Mouse (Mus musculus): Measurements from ENCODE around the gene Apobec1. TPM values are rescaled to one million over a fixed set of nuclear protein-coding genes. Genes with fewer than 3 reads are reported as not detected.

Apobec1 gene
- polyA plus RNA-seq (2012; rRNA removed): 2.5 and 2.6 TPM in 2 replicates

DNA sequence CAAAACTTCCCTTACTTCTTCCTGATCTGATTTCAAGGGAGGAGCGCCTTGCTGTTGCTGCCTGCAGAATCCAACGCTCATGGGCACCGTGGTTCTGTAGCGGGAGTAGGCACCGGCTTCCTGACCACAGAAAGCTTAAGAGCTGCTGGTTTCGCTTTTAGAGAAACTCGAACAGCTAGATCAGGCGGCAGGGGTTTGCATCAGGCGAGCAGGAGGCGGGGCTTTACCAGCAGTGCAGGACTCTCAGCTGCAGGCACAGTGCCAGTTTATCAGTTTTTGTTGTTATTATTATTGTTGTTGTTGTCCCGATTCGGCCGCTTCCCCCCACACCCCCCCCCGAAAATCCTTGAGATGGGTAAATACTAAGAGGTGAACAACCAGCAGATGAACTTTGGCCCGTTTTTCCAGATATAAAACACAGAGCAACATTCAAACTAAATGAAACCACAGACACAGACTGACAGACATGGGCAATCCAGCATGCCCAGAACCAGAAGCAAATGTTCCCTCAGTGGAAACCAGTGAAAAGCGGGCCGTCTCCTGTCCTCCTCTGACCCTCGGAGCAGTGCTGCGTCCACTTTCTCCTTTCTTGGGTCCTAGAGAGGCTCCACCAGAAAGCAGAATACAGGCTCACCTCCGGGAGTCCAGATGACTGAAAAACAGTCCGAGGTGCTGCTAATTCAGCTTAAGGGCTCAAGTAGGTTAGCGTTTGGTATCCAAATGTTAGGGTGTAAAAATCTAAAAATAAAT, at the start of gene Apobec1:
TSS of gene Apobec1 (minus strand) at position 203 of the 750 bp plus-strand sequence.

DNA sequence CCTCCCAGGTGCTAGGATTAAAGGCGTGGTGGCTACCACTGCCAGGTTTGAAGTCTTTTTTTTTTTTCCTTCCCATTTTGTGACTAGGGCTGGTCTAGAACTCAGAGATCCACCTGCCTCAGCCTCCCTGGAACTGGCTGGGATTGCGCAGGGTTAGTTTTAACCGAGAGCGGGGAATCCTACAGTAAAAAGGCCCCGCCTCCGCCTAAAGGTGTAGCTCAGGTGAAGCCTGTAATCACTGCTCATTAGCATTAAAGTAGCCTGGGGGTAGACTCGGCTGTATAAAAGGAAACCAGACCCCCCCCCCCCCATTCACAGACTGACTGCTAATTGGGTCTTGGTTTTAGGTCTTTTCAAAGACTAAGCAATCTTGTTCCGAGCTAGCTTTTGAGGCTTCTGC, 23.9 kb upstream of the Apobec1 start, which contains the start of gene Dppa3:
TSS of gene Dppa3 (plus strand) at position 301 of the 400 bp plus-strand sequence.

DNA sequence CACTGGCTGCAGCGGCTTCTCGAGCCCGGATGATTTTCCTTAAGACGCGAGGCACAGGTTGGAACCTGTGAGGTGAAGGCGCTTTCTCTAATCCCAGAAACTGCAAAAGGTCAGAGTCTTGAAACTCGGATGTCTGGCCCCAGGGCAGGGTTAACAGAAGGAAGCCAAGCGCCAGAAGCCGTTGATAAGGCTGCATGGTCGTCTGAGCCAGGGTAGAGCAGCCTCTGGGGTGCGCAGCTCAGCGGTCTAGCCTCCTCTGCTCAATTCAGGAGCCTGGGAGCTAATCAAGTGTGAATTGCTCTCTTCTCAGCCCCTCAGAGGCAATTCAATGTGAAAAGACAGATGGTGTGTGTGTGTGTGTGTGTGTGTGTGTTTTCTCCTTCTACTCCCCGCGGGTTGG, 7.5 kb upstream of the Apobec1 start, which contains the start of gene Gdf3:
TSS of gene Gdf3 (minus strand) at position 317 of the 400 bp plus-strand sequence.

DNA sequence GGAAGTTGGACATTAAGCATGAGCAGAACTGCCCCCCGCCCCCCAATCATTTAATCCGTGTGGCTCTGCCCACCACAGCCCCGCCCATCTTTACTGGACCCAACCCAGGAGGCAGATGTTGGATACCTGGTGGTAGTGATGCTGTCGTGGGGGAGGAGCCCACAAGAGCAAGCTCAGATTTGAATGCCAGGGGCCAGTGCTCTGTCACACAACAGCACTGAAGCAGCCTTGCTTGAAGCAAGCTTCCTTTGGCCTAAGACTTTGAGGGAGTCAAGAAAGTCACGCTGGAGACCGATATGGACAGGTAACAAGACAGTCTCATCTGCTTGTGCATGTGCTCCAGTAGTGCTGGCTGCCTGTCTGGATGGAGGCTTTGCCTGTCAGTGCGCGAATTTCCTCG, 48.6 kb downstream of the Apobec1 start, which contains the start of gene Aicda:
TSS of gene Aicda (plus strand) at position 196 of the 400 bp plus-strand sequence.

Other genes with a start within 250 kb of the Apobec1 start
- gene Rimklb, start 103.7 kb downstream of the Apobec1 start, polyA plus RNA-seq (2012; rRNA removed): 173 and 174 TPM in 2 replicates
- 3.1 and 4.7 TPM in 2 replicates for gene Mfap5, start 96.6 kb downstream of the Apobec1 start, polyA plus RNA-seq (2012; rRNA removed)
- 0.21 and 0.27 TPM in 2 replicates for gene Aicda, start 48.6 kb downstream of the Apobec1 start, polyA plus RNA-seq (2012; rRNA removed)
- gene Gdf3, start 7.6 kb upstream of the Apobec1 start, polyA plus RNA-seq (2012; rRNA removed): not detected in 2 replicates
- gene Dppa3, start 24.0 kb upstream of the Apobec1 start, polyA plus RNA-seq (2012; rRNA removed): not detected in 2 replicates
- gene Nanog, start 105.0 kb upstream of the Apobec1 start, polyA plus RNA-seq (2012; rRNA removed): 0.07 and 0.16 TPM in 2 replicates
- 56.5 and 57.2 TPM in 2 replicates for gene Slc2a3, start 199.2 kb upstream of the Apobec1 start, polyA plus RNA-seq (2012; rRNA removed)
- gene Foxj2, start 217.5 kb upstream of the Apobec1 start, polyA plus RNA-seq (2012; rRNA removed): 8.4 and 10.5 TPM in 2 replicates